Mouse (Mus musculus) midbrain, embryonic 11.5 days (tissue): ENCODE data around the gene Tmem94. TPM values are rescaled to one million over a fixed set of nuclear protein-coding genes. Genes with fewer than 3 reads are reported as not detected.

Experiments
- ATAC-seq: fragments of 200-750 bp; cut with Nextera tagmentation; 2 replicates; pipeline ENCODE4 v1.8.0; 2017; ENCODE audit warnings: moderate TSS enrichment, moderate library complexity; ENCODE audit not compliant: low FRiP score
- DNase-seq: peaks from one replicate; pipeline ENCODE4 v3.0.0; 2015; ENCODE audit warnings: low spot score; ENCODE audit errors: missing footprints
- H3K27ac ChIP-seq: fragments of 300-500 bp; sonication (generic); 2 replicates; pipeline ENCODE4 v1.5.1; 2014; ENCODE audit warnings: low read depth, low read length
- H3K27me3 ChIP-seq: fragments of 300-500 bp; sonication (generic); 2 replicates; pipeline ENCODE4 v1.6.1; 2014; ENCODE audit warnings: mild to moderate bottlenecking, low read length, moderate library complexity, mixed read lengths; ENCODE audit not compliant: control insufficient read depth, insufficient read depth
- H3K36me3 ChIP-seq: fragments of 300-500 bp; sonication (generic); 2 replicates; pipeline ENCODE4 v1.6.1; 2014; ENCODE audit warnings: mild to moderate bottlenecking, low read length, moderate library complexity, mixed read lengths; ENCODE audit not compliant: control insufficient read depth, insufficient read depth
- H3K4me1 ChIP-seq: fragments of 300-500 bp; sonication (generic); 2 replicates; pipeline ENCODE4 v1.6.1; 2014; ENCODE audit warnings: low read length; ENCODE audit not compliant: control insufficient read depth, insufficient read depth
- H3K4me2 ChIP-seq: fragments of 300-500 bp; sonication (generic); 2 replicates; pipeline ENCODE4 v1.6.1; 2014; ENCODE audit warnings: mild to moderate bottlenecking, moderate library complexity
- H3K4me3 ChIP-seq: fragments of 300-500 bp; sonication (generic); 2 replicates; pipeline ENCODE4 v1.5.1; 2014; ENCODE audit warnings: low read depth, low read length
- H3K9ac ChIP-seq: fragments of 300-500 bp; sonication (generic); 2 replicates; pipeline ENCODE4 v1.6.1; 2014; ENCODE audit warnings: low read length
- H3K9me3 ChIP-seq: fragments of 300-500 bp; sonication (generic); 2 replicates; pipeline ENCODE4 v1.6.1; 2016; ENCODE audit warnings: low read length; ENCODE audit not compliant: control insufficient read depth
- WGBS: fragments of 180-500 bp; shearing (Covaris S2); extraction: QIAGEN DNeasy Blood & Tissue Kit; methylation state at CpG from one replicate; pipeline ENCODE4 v1.1.7; 2014; 5-methylcytosine and 5-hydroxymethylcytosine counted together
- polyA plus RNA-seq: library from polyadenylated mRNA; unstranded; fragments of >200 nt; fragmentation: Nextera tagmentation; extraction: Ambion mirVana; gene quantifications from 2 replicates; pipeline ENCODE4 v1.2.1, GENCODE M21; 2014

Tmem94 gene
- polyA plus RNA-seq: 15.1 and 16.7 TPM in 2 replicates

- WGBS: under 1% methylated on average over 32 of the region's 32 CpGs
- H3K9ac ChIP-seq: peak within 1 kb of the TSS; percentile 98
- H3K36me3 ChIP-seq: no peaks in the 10 kb centered on the region
- H3K27ac ChIP-seq: peak within 1 kb of the TSS; percentile 79
- H3K4me2 ChIP-seq: peak within 1 kb of the TSS; percentile 82
- DNase-seq (peak; percentile 100), ATAC-seq (peak; percentile 97)
- no peaks in the 10 kb centered on the region for H3K9me3 ChIP-seq
- peak within 1 kb of the TSS; percentile 85 for H3K4me3 ChIP-seq
- no peaks in the 10 kb centered on the region for H3K27me3 ChIP-seq
- H3K4me1 ChIP-seq: peaks cover 11% of the 10 kb centered on the region
These were observed at the start of gene Tmem94 for GRCm38 (mm10) chr11:115765103-115765606. TSS of gene Tmem94 (plus strand) at chr11:115765433.

DNA sequence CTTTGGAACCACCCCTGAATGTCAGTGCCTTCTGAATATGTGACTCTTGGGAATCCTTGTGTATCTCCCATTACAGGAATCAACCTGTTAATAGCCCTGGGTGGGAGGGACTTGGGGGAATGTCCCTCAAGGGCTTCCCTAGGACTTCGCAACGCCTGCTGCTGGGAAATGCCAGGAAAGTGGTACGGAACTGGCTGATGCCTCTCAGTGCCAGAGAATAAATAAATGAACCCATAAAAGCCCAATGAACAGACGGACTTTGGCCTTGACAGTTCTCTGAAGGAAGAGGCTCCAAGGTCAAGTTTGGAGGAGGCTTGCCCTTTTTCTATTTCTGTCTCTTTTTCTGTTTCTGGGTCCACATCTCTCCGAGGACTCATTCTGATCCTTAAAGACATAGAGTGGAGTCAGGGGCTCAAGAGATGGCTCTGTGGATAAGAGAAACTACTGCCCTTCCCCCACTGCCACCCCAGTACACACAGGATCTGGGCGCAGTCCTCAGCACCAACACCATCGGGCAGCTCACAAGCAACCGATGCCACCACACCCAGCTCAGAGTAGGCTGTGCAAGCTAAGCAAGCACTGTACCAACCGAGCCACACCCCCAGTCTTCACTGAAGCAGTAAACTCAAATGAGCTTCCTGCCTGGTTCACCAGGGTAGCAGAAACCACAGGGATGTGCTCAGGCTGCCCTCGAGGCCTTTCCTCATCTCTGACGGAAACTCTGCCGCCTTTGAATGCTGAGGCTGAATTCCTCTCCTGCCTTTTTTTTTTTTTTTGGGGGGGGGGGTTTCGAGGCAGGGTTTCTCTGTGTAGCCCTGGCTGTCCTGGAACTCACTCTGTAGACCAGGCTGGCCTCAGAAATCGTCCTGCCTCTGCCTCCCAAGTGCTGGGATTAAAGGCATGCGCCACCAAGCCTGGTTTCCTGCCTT, 48.6 kb upstream of the Tmem94 start:
- no peaks in the 10 kb centered on the region for H3K36me3 ChIP-seq
- no peak overlapping the region for H3K9ac ChIP-seq
- DNase-seq (peak; percentile 14), ATAC-seq (no peak)
- no peaks in the 10 kb centered on the region for H3K9me3 ChIP-seq
- no peaks in the 10 kb centered on the region for H3K27me3 ChIP-seq
- WGBS: 76% methylated on average over 15 of the region's 15 CpGs
- H3K27ac ChIP-seq: no peak overlapping the region
- no peak overlapping the region for H3K4me3 ChIP-seq
- H3K4me2 ChIP-seq: no peak overlapping the region
- no peaks in the 10 kb centered on the region for H3K4me1 ChIP-seq

DNA sequence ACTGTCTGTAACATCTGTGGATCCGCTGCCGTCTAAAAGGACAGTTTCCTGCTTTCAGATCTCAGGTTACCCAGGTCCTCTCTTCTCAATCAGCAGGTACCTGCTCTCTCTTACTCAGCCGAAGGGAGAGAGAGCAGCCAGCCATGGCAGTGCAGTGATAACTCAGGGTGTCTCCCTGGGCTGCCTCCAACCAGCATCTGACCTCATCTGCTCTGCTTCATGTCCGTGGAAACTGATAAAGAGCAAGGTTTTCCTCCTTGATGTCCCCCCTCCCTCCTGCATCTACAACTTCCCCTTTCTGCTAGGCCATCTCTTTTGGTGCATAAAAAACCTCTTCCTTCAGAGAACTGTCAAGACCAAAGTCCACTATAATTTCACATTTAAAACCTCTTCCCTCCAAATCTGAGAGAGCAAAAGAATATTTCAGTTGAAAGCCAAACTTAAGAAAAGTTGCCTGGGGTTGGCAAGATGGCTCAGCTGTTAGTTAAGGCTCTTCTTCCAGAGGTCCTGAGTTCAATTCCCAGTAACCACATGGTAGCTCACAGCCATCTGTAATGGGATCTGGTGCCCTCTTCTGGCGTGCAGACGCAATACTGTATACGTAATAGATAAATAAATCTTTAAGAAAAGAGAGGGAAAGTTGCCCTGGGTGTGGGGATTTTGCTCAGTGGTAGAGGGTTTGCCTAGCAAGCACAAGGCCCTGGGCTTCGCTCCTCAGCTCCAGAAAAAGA, 47.4 kb upstream of the Tmem94 start:
- Histone ChIP-seq H3K27ac (no peak overlapping the region), H3K9me3 (no peaks in the 10 kb centered on the region), H3K4me1 (no peaks in the 10 kb centered on the region), H3K9ac (no peak overlapping the region), H3K4me2 (no peak overlapping the region), H3K36me3 (no peaks in the 10 kb centered on the region), H3K4me3 (no peak overlapping the region), H3K27me3 (no peaks in the 10 kb centered on the region)
- no peak for DNase-seq
- ATAC-seq: no peak
- WGBS: 53% methylated on average over 8 of the region's 8 CpGs

DNA sequence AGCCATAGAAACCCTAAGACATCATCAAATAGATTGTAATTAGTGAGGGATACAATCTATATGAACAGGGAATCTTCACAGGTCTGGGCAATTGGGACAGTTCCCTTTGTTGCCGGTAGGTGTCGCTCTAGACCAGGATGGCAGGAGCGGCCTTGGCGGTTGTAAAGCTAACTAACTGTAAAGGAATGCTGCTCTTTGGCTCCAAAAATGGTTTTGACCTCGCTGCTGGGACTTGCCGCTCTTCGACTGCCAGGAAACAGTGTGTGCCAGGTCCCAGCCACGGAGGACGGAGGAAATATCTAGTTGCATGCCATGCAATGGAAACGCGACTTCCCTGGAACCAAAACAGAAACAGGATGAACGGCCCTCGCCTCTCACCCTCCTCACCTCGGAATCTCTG, 42.6 kb upstream of the Tmem94 start:
- Histone ChIP-seq H3K9me3 (no peaks in the 10 kb centered on the region), H3K9ac (no peak overlapping the region), H3K4me2 (no peak overlapping the region), H3K27me3 (no peaks in the 10 kb centered on the region), H3K27ac (no peak overlapping the region), H3K4me3 (no peak overlapping the region), H3K36me3 (no peaks in the 10 kb centered on the region), H3K4me1 (no peaks in the 10 kb centered on the region)
- no peak for ATAC-seq
- 22% methylated on average over 14 of the region's 14 CpGs for WGBS
- peak; percentile 97 for DNase-seq

DNA sequence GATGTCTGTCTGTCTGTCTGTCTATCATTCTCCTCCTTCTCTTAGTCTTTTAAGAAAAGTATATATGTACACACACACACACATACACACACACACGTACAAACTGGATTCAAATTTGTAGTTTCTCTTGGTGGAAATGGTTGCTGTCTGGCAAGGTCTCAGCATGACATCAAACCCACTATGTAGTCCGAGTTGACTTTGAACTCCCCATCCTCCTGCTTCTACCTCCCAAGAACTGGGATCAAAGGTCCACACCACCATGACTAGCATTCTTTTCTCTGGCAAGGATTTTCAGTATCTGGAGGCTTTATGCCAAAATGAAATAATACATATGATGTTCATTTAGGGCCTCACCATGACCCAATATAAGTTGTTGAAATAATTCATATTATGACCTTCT, 42.0 kb upstream of the Tmem94 start:
- Histone ChIP-seq H3K4me1 (no peaks in the 10 kb centered on the region), H3K9ac (no peak overlapping the region), H3K27me3 (no peaks in the 10 kb centered on the region), H3K9me3 (no peaks in the 10 kb centered on the region), H3K27ac (no peak overlapping the region), H3K4me2 (no peak overlapping the region), H3K4me3 (no peak overlapping the region), H3K36me3 (no peaks in the 10 kb centered on the region)
- 72% methylated on average over 2 of the region's 2 CpGs for WGBS
- ATAC-seq (no peak), DNase-seq (no peak)

DNA sequence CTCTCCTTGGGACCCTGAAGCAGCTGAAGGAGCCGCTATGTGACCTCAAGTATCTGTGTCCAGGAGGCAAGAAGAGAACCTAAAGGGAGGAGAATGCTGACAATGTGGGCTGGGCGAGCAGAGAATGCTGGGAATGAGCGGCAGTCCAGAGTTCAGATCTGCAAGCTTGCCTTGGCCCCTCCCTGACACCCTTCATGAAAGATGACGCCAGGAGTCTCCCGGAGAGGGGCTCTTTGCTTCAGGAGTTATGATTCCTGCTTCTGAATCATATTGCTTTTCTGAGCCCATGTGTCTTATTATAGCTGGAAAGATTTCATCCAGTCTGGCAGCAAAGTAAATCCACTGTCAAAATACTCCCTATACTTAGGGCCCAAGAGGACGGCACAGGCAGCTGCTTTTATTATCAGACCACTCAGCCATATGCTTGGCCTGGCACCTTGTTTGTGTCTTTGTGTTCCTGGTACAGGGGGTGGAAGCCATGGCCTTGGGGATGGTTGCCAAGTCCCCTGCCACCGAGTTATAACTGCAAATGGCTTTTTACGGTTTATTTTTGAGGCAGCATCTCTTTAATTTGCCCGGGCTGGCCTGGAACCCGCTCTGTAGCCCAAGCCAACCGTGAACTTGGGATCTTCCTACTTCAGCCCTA, 31.1 kb upstream of the Tmem94 start:
- Histone ChIP-seq H3K27me3 (no peaks in the 10 kb centered on the region), H3K36me3 (no peaks in the 10 kb centered on the region), H3K9me3 (no peaks in the 10 kb centered on the region), H3K4me2 (no peak overlapping the region), H3K4me3 (no peak overlapping the region), H3K4me1 (peaks cover 14% of the 10 kb centered on the region), H3K9ac (no peak overlapping the region), H3K27ac (no peak overlapping the region)
- WGBS: 77% methylated on average over 11 of the region's 11 CpGs
- no peak for DNase-seq
- ATAC-seq: no peak

DNA sequence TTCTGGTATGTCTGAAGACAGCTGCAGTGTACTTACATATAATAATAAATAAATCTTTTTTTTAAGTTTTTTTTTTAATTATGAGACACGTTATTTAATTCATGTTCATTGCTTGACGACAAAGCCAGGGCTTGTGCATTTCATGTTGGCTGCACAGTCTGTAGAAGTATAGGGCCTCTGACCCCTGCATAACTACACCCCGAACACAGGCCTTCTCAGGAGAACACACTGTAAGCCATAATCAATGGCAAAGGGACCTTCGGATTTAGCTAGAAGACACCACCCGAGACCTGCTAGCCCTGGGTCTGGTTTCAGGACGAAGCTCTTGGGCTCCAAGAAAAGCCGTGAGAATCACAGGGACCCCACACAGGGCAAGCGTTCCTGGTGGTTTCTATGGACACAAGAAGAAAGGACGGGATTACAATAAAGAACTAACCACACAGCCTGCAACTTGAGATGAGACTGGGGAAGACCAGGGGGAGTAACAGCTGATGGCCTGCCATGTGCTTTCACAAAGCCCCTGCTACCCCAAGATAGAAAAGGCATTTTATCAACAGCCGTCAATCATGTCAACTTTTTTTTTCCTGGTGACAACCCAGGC, 27.5 kb upstream of the Tmem94 start:
- H3K4me2 ChIP-seq: no peak overlapping the region
- WGBS: 21% methylated on average over 10 of the region's 10 CpGs
- H3K27ac ChIP-seq: peak overlapping the region; percentile 67
- no peak overlapping the region for H3K4me3 ChIP-seq
- peak; percentile 97 for DNase-seq
- H3K9ac ChIP-seq: no peak overlapping the region
- no peaks in the 10 kb centered on the region for H3K27me3 ChIP-seq
- H3K4me1 ChIP-seq: peaks cover 14% of the 10 kb centered on the region
- peak; percentile 87 for ATAC-seq
- H3K9me3 ChIP-seq: no peaks in the 10 kb centered on the region
- no peaks in the 10 kb centered on the region for H3K36me3 ChIP-seq

GRCm38 (mm10) chr11:115738275-115738885, 26.9 kb upstream of the Tmem94 start:
- DNase-seq: peak; percentile 84
- H3K9ac ChIP-seq: peak overlapping the region; percentile 30; the same call in 1 of the 2 replicates
- H3K4me3 ChIP-seq: no peak overlapping the region
- H3K9me3 ChIP-seq: no peaks in the 10 kb centered on the region
- H3K27ac ChIP-seq: peak overlapping the region; percentile 50
- peak; percentile 27 for ATAC-seq
- H3K36me3 ChIP-seq: no peaks in the 10 kb centered on the region
- 60% methylated on average over 13 of the region's 13 CpGs for WGBS
- H3K4me1 ChIP-seq: peaks cover 14% of the 10 kb centered on the region
- H3K4me2 ChIP-seq: no peak overlapping the region; the same call in 1 of the 2 replicates
- no peaks in the 10 kb centered on the region for H3K27me3 ChIP-seq
